Mouse (Mus musculus): ENCODE measurements around the gene Myh9. TPM values are rescaled to one million over a fixed set of nuclear protein-coding genes. Genes with fewer than 3 reads are reported as not detected.

Gene Myh9
- total and polyA plus RNA-seq, 3 experiments = 30.4 to 111 (median 88.3) TPM

DNA sequence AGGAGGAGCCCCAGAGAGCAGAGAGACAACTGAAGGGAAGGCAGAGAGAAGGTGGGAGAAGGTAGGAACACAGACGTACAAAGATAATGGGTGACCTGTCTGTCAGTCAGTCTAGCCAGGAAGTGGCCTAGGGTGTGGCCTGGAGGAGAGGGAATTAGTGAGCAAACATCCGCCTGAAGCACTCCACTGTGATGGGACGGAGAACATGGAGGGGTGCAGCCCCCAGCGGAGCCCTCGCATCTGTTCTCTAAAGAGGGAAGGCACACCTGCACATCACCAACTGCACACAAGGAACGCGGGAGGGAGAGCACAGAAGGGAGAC, 34.8 kb downstream of the Myh9 start:
- peaks cover 32% of the 10 kb centered on the region for H3K36me3 ChIP-seq (ENCODE audit: control insufficient read depth, insufficient read depth, low read length)

DNA sequence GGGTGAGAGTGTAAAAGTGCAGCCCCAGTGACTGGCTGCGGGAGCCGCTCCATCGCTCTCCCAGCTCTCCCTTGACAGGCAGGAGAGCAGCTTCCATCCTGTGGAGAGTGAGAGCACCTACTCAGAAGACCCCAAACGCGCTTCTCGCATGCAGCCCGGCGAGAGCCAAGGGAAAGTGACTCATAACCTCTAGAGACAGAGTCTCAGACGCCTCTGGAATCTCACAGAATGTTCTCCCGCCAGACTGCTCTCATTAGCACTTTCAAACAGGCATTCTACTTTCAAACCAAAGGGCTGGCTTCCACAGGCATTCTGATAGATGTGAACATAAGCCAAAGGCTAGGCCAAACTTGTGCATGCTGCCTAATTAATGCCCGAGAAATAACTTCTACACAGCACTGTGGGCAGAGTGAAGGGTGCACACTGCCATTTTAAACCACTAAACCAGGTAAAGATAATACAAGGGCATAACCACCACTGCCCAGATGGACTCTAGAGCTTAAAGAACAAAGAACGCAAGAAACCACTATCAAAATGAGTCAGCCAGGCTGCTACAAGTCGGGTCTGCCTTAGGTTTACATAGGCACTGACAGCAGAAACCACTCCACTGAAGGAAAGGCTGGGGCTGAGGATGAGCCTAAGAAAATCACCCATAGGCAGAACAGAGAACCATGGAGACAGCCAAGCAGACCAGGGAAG, 35.3 kb downstream of the Myh9 start:
- peak overlapping the region; percentile 62 for H3K27ac ChIP-seq
- peaks cover 29% of the 10 kb centered on the region for H3K36me3 ChIP-seq (ENCODE audit: control insufficient read depth, insufficient read depth, low read length)
- no peak overlapping the region for H3K4me3 ChIP-seq
- 25% methylated on average over 13 of the region's 13 CpGs for WGBS
- intact Hi-C loops (cut with DNase I) = no loop called here
- no peak overlapping the region; the same call in 1 of the 2 replicates for H3K9ac ChIP-seq (ENCODE audit: low read depth, low read length)
- H3K79me2 ChIP-seq (replicated peaks; ENCODE audit: control insufficient read depth, insufficient read depth, low read length) = peaks cover 10% of the 10 kb centered on the region
- H3K27me3 ChIP-seq (ENCODE audit: control insufficient read depth, insufficient read depth, low read length) = no peaks in the 10 kb centered on the region
- TF ChIP-seq CTCF (IDR thresholded peaks at IDR 0.05) (no peak), POLR2A (IDR thresholded peaks at IDR 0.05; ENCODE audit: insufficient read depth, low read depth, low read length) (no peak), EP300 (IDR thresholded peaks at IDR 0.05; ENCODE audit: insufficient read depth, low read depth, low read length) (no peak)
- no peak for DNase-seq
- peaks cover 55% of the 10 kb centered on the region for H3K4me1 ChIP-seq (ENCODE audit: control insufficient read depth, insufficient read depth, low read length)

More for the DNA sequence above, 34.8 kb downstream of the Myh9 start:
- TF ChIP-seq POLR2A (IDR thresholded peaks at IDR 0.05; ENCODE audit: insufficient read depth, low read depth, low read length) (no peak), EP300 (IDR thresholded peaks at IDR 0.05; ENCODE audit: insufficient read depth, low read depth, low read length) (no peak), CTCF (IDR thresholded peaks at IDR 0.05) (no peak)
- H3K4me3 ChIP-seq = no peak overlapping the region
- 46% methylated on average over 7 of the region's 7 CpGs for WGBS
- peaks cover 10% of the 10 kb centered on the region for H3K79me2 ChIP-seq (replicated peaks; ENCODE audit: control insufficient read depth, insufficient read depth, low read length)
- DNase-seq = no peak
- peak overlapping the region; percentile 62 for H3K27ac ChIP-seq
- no peak overlapping the region for H3K9ac ChIP-seq (ENCODE audit: low read depth, low read length)
- no peaks in the 10 kb centered on the region for H3K27me3 ChIP-seq (ENCODE audit: control insufficient read depth, insufficient read depth, low read length)
- peaks cover 55% of the 10 kb centered on the region for H3K4me1 ChIP-seq (ENCODE audit: control insufficient read depth, insufficient read depth, low read length)
- intact Hi-C loops (cut with DNase I) = no loop called here

DNA sequence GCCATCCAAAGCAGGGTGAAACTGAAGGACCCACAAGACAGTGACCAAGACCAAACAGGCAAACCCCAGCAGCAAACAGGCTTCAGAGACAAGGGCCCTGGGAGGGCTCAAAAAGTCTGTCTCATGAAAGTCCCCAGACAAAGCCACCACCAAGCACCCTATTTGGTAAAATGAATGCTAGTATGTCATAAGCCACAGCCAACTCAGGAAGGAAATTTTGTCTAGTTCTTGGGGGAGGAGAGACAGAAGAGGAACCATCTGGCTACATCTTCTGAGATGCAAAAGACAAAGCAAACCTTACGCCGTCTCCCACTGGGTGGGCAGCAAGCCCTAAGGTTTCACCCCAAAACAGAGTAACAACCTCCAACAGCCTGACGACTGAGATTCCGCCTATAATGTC, 36.3 kb downstream of the Myh9 start:
- H3K36me3 ChIP-seq (ENCODE audit: control insufficient read depth, insufficient read depth, low read length) = peaks cover 29% of the 10 kb centered on the region

DNA sequence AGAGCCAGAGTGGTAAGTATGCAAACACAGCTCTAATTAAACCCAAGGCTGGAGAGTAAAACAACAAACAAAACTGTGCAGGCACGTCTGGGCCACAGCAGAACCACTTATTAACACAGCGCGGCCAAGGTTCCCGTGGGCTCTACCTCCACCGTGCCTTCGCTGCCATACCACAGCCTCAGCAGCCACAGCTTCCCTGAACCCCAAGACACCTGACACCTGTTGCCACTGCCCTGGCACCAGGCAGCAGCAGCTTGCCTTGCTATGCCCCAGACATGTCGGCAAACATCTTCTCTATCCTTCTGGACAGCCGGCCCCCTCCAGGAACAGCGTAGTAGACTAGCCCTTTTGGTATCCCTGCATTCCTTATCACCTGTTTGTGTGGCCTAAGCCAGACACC, 37.0 kb downstream of the Myh9 start:
- peaks cover 60% of the 10 kb centered on the region for H3K4me1 ChIP-seq (ENCODE audit: control insufficient read depth, insufficient read depth, low read length)
- no peak for TF ChIP-seq EP300 (IDR thresholded peaks at IDR 0.05; ENCODE audit: insufficient read depth, low read depth, low read length)
- no peak for TF ChIP-seq CTCF (IDR thresholded peaks at IDR 0.05)
- TF ChIP-seq POLR2A (IDR thresholded peaks at IDR 0.05; ENCODE audit: insufficient read depth, low read depth, low read length) = no peak
- H3K27ac ChIP-seq = peak overlapping the region; percentile 62
- no peak for DNase-seq
- WGBS = 79% methylated on average over 9 of the region's 9 CpGs
- H3K9ac ChIP-seq (ENCODE audit: low read depth, low read length) = no peak overlapping the region
- H3K4me3 ChIP-seq = no peak overlapping the region
- peaks cover 7% of the 10 kb centered on the region for H3K79me2 ChIP-seq (replicated peaks; ENCODE audit: control insufficient read depth, insufficient read depth, low read length)
- no peaks in the 10 kb centered on the region for H3K27me3 ChIP-seq (ENCODE audit: control insufficient read depth, insufficient read depth, low read length)
- peaks cover 33% of the 10 kb centered on the region for H3K36me3 ChIP-seq (ENCODE audit: control insufficient read depth, insufficient read depth, low read length)
- intact Hi-C loops (cut with DNase I) = no loop called here

More for the DNA sequence above, 36.3 kb downstream of the Myh9 start:
- Histone ChIP-seq H3K9ac (ENCODE audit: low read depth, low read length) (no peak overlapping the region), H3K4me3 (no peak overlapping the region), H3K27me3 (ENCODE audit: control insufficient read depth, insufficient read depth, low read length) (no peaks in the 10 kb centered on the region), H3K4me1 (ENCODE audit: control insufficient read depth, insufficient read depth, low read length) (peaks cover 60% of the 10 kb centered on the region), H3K27ac (peak overlapping the region; percentile 62), H3K79me2 (replicated peaks; ENCODE audit: control insufficient read depth, insufficient read depth, low read length) (peaks cover 10% of the 10 kb centered on the region)
- WGBS = 50% methylated on average over 4 of the region's 4 CpGs
- TF ChIP-seq EP300 (IDR thresholded peaks at IDR 0.05; ENCODE audit: insufficient read depth, low read depth, low read length) (no peak), POLR2A (IDR thresholded peaks at IDR 0.05; ENCODE audit: insufficient read depth, low read depth, low read length) (no peak), CTCF (IDR thresholded peaks at IDR 0.05) (no peak)
- no peak for DNase-seq
- intact Hi-C loops (cut with DNase I) = no loop called here

DNA sequence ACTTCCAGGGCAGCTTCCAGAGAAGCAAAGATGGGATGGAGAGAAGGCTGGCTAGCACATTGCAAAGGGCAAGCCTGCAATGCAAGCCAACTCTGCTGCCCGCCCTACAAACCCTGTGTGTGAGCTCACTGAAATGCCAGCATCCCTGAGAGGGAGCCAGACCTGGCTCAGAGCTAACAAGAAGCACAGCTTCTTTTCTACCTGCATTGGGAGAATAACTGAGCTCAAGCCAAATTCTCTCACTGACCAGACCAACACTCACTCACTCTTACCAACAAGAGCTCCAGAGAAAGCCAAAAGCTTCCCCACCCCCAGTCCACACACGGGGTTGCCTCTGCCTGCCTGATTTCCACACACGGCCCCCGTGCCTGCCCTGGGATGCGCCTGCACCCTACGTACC, 37.5 kb downstream of the Myh9 start:
- Histone ChIP-seq H3K4me1 (ENCODE audit: control insufficient read depth, insufficient read depth, low read length) (peaks cover 62% of the 10 kb centered on the region), H3K36me3 (ENCODE audit: control insufficient read depth, insufficient read depth, low read length) (peaks cover 33% of the 10 kb centered on the region)
- intact Hi-C loops (cut with DNase I) = no loop called here

DNA sequence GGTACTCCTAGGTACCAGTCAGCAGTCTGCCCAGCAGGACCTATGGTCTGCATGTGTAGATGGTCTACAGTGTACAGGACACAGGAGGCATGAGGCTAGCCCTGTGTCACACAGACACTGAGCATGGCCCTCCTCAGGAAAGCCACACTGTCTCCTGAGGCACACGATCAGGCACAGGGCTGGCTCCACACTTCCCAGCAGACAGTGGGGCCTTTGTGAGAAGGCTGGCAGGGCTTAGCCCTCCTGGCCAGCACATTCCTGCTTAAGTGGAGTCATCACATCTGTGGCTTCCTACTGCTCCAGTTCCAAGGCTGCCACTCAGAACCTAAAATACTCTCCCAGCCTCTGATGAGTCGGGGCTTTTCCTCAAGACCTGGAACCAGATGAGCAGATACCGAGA, 38.2 kb downstream of the Myh9 start:
- H3K36me3 ChIP-seq (ENCODE audit: control insufficient read depth, insufficient read depth, low read length) = peaks cover 33% of the 10 kb centered on the region
- TF ChIP-seq POLR2A (IDR thresholded peaks at IDR 0.05; ENCODE audit: insufficient read depth, low read depth, low read length) (no peak), EP300 (IDR thresholded peaks at IDR 0.05; ENCODE audit: insufficient read depth, low read depth, low read length) (peak; percentile 44; the same call in 1 of the 2 replicates)
- peaks cover 63% of the 10 kb centered on the region for H3K4me1 ChIP-seq (ENCODE audit: control insufficient read depth, insufficient read depth, low read length)
- H3K79me2 ChIP-seq (replicated peaks; ENCODE audit: control insufficient read depth, insufficient read depth, low read length) = peaks cover 7% of the 10 kb centered on the region
- intact Hi-C loops (cut with DNase I) = no loop called here
- H3K9ac ChIP-seq (ENCODE audit: low read depth, low read length) = 0 out of 2 replicates have a peak overlapping the region, but pooled peaks have one; percentile 7
- peak overlapping the region; percentile 54 for H3K27ac ChIP-seq
- 24% methylated on average over 3 of the region's 3 CpGs for WGBS
- no peak for DNase-seq
- H3K4me3 ChIP-seq = no peak overlapping the region
- no peaks in the 10 kb centered on the region for H3K27me3 ChIP-seq (ENCODE audit: control insufficient read depth, insufficient read depth, low read length)

More for the DNA sequence above, 37.5 kb downstream of the Myh9 start:
- no peak for TF ChIP-seq CTCF (IDR thresholded peaks at IDR 0.05)
- TF ChIP-seq POLR2A (IDR thresholded peaks at IDR 0.05; ENCODE audit: insufficient read depth, low read depth, low read length) = no peak
- no peak for TF ChIP-seq EP300 (IDR thresholded peaks at IDR 0.05; ENCODE audit: insufficient read depth, low read depth, low read length)
- peaks cover 7% of the 10 kb centered on the region for H3K79me2 ChIP-seq (replicated peaks; ENCODE audit: control insufficient read depth, insufficient read depth, low read length)
- H3K27ac ChIP-seq = peak overlapping the region; percentile 54
- WGBS = 73% methylated on average over 6 of the region's 6 CpGs
- H3K9ac ChIP-seq (ENCODE audit: low read depth, low read length) = peak overlapping the region; percentile 8; the same call in 1 of the 2 replicates
- H3K27me3 ChIP-seq (ENCODE audit: control insufficient read depth, insufficient read depth, low read length) = no peaks in the 10 kb centered on the region
- no peak for DNase-seq
- H3K4me3 ChIP-seq = no peak overlapping the region
